Mouse (Mus musculus) brain, embryonic 14.5 days (tissue): Measurements from ENCODE around the gene Gnat1. TPM values are rescaled to one million over a fixed set of nuclear protein-coding genes. Genes with fewer than 3 reads are reported as not detected.

ENCODE experiments used
- DNase-seq: peaks from one replicate; pipeline ENCODE4 v3.0.0-alpha.2; 2011; ENCODE audit warnings: low read depth
- CTCF ChIP-seq: fragments of 200-500 bp; IDR thresholded peaks from 2 replicates; pipeline ENCODE4 v1.5.1; 2012; ENCODE audit warnings: inconsistent platforms, mild to moderate bottlenecking, moderate library complexity, borderline replicate concordance; ENCODE audit not compliant: insufficient read depth, insufficient read length; ENCODE audit errors: extremely low read depth
- POLR2A ChIP-seq: fragments of 200-500 bp; IDR thresholded peaks from 2 replicates; pipeline ENCODE4 v1.6.1; 2012; ENCODE audit warnings: mild to moderate bottlenecking, inconsistent platforms, borderline replicate concordance; ENCODE audit not compliant: poor library complexity, insufficient read depth, insufficient read length, severe bottlenecking; ENCODE audit errors: extremely low read depth
- polyA plus RNA-seq: library from polyadenylated mRNA; depleted of rRNA; stranded (reverse); fragments of >200 nt; gene quantifications from 2 replicates; pipeline ENCODE4 v1.2.3, GENCODE M21; 2012

Gnat1 gene
- polyA plus RNA-seq, 1 experiment: 0.48 TPM

DNA sequence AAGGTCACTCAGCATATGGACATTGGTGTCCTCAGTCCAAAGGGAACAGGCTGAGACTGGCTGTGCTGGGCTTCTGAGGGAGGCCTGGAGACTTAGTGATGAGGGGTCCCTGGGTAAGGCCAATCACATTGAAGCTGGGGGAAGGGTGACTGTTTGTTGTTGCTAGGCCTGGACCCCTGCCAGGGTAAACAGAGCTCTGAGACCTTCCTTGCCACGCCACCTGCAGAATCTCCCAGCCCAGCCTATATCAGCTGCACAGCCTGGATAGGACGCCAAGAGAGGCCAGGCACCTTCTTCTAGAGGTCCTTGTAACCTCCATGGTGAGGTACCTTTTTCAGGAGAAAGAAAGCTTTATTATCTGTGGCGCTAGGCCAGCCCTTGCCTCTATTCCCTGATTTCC, 10.6 kb downstream of the Gnat1 start:
- DNase-seq: no peak
- TF ChIP-seq POLR2A: no peak
- no peak for TF ChIP-seq CTCF

DNA sequence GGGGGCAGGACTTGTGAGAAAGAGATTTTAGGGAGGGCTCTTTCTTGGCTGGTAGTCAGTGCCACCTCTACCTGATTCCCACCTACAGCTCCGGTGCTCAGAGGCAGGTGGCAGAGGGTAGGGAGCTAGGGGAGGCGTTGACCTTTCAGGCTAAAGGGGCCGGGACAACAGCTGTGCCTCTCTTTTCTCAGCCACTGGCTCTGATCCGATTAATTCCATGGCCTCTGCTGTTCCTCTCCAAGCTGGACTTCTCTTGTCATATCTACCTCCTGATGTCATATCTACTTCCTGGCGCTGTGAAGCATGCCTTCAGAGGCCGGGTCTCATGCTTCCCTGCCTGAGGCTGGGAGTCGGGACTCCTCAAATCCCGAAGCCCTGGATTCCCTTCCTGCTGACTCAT, 11.5 kb downstream of the Gnat1 start:
- no peak for DNase-seq
- TF ChIP-seq CTCF (no peak), POLR2A (no peak)

DNA sequence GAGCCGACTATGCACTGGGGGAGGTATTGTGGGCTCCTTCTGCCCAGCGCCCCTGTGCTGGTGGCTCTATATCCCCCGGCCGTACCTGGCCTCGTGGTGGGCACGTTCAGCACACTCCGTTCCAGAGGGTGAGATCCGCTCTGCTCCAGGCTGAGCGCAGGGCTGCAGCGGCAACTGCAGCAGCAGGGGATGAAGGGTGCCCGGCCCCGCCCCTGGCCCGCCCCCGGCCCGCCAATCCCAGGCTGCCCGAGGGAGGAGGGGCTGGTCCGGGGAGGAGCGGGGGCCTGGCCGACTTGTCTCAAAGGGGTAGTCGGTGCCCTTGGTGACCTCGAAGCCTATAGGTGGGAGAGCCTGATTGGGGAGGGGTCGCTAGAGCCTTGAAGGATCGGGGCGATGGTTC, 12.3 kb downstream of the Gnat1 start:
- TF ChIP-seq POLR2A (peak; percentile 25; the same call in 1 of the 2 replicates), CTCF (no peak)
- DNase-seq: peak; percentile 81

DNA sequence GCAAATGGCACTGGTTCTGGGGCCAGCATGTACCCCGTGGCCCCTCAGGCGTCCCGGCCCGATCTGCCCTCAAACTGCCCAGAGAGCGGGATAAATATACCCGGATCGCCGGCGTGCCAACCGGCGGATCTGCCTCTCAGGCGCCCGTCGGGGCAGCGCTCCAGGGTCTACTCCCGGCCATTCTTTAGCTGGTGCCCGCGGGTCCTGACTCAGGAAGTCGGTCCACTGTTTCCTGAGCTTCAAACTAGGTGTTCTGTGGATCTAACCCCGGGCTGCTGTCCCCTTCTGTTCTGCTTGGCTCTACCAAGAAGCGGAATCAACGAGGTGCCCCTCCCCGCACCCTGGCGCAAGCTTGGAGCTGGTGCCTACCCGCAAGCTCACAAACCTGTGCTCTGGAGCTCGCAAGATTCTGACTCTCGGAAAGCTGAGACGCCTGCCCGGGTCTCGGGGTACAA, 12.7 kb downstream of the Gnat1 start:
- no peak for DNase-seq
- TF ChIP-seq CTCF: no peak
- no peak for TF ChIP-seq POLR2A

DNA sequence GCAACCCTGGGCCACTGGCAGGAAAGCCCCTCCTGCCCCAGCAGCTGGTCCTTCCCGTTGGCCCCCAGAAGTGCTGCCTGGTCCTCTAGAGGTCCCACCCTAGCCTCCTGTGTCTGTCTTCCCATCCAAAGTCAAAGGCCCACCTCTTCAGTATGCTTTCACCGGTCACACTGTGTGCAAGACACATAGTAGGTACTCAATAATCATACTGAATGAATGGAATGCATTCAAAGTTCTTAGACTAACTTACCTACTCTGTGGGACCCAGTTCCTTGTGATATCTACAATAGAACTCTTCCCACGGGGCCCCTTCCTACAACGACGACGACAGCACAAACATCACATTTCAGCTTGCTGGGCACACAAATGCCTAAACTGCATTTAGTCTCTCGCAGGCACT, 14.2 kb downstream of the Gnat1 start:
- TF ChIP-seq CTCF (no peak), POLR2A (no peak)
- no peak for DNase-seq

DNA sequence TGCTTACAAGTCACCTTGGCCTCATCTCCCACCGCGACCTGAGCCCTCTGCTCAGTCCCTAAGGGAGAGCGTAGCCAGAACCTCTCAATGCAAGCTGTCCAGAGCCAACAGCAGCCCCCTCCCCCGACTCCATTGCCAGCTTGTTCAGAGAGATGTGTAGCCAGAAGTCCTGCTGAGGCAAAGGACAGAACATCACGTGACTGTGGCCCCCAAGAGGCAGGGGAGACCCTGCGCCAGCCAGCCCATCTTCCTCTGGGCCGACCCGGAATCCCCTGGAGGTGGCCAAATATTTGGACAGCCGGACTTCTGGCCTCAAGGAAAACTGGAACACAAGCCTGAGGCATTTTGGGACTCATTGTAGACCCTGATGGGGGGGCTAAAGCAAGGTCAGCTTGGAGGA, 16.0 kb downstream of the Gnat1 start:
- DNase-seq: no peak

DNA sequence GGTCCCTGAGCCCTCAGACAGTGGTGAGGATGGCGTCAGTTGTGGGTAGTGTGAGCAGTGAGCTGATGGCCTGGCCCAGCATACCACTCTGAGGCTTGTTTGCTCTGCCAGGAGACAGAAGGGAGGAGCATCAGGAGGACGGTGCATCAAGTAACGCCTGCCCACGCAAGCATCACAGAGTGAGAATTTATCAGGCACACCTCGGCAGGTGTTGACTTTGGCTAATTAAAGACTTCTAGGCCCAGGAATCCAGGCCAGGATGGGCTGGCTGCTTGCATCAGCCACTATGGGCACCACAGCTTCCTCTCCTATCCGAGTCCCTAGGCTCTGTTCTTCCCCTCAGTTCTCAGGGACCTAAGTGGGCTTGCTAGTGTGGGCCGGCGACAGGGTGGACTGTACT, 17.2 kb downstream of the Gnat1 start:
- TF ChIP-seq POLR2A (no peak), CTCF (no peak)
- no peak for DNase-seq

More for the DNA sequence above, 16.0 kb downstream of the Gnat1 start:
- no peak for TF ChIP-seq CTCF
- no peak for TF ChIP-seq POLR2A

DNA sequence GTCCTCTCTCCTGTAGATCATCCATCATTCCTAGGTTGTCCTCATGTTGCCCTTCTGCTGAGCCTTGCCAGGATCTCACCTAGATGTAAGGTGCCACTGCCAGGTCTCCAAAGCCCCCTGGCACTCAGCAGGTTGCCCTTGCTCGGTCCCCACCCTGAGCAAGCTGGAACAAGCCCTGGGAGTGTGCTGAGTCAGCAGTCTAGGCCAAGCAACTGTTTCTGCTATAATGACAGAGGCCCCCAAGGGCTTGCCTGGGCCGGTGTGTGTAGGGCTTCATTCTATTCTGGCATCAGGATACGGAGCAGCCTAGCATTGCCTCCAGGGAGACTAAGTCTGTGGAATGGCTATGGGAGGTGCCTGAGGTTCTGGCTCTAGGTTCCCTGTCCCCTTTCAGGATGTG, 18.7 kb downstream of the Gnat1 start:
- TF ChIP-seq CTCF (no peak), POLR2A (no peak)

DNA sequence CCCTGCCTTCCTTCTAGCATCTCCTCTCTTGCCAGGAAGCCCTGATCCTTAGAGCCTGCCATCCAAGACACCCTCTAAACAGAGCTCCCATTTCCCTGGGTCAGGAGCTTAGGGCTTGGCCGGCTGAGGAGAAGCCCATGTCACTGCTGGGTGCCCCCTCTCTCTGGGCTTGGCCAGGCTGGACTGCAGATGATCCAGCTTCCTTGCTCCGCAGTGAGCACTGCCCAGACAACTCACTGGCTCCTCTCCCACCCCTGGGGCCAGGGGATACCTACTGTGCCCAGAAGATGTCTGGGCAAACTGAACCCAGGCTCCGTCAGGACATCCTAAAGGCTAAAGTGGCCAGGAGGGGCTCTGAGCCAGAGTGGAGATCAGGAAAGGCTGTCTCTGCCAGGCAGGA, 19.6 kb downstream of the Gnat1 start:
- no peak for DNase-seq

More for the DNA sequence above, 18.7 kb downstream of the Gnat1 start:
- no peak for DNase-seq

DNA sequence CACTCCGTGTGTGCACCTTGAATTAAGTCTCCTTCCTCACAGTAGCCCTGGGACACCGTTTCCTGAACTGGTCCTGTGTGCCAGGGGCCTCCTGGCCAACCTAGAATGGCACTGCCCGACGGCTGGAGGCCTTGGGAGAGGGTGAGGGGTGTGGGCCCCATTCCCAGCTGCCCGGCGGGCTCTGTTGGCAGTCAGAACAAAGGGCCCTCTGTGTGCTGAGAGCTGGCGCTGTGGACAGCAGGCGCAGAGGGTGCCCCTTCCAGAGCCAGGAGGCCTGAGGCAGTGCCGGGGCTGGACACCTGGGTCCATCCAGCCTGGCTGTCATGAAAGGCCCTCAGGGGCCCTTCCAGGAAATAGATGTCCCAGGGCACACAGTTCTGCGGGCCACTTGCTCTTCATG, 20.0 kb downstream of the Gnat1 start:
- DNase-seq: peak; percentile 87
- no peak for TF ChIP-seq POLR2A
- TF ChIP-seq CTCF: no peak

More for the DNA sequence above, 19.6 kb downstream of the Gnat1 start:
- TF ChIP-seq POLR2A (no peak), CTCF (no peak)

DNA sequence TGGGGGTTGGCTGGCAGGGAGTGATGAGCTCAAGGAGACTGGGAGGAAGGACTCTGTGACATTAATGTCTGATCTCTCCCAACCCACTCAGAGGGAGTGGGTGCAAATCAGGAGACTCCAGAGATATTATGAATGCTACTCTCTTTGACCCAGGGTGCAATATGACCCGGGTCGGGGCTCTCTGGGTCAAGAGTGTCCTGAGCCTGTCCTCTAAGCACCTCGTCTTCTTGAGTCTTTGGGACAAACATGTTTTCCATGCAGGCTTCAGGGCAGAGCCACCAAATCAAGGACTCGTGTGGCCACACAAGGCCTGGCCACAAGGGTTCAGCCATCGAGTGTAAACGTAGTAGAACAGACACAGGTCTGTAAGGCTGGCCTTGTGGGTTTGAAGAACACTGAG, 21.4 kb downstream of the Gnat1 start:
- TF ChIP-seq CTCF: no peak
- no peak for TF ChIP-seq POLR2A
- no peak for DNase-seq

DNA sequence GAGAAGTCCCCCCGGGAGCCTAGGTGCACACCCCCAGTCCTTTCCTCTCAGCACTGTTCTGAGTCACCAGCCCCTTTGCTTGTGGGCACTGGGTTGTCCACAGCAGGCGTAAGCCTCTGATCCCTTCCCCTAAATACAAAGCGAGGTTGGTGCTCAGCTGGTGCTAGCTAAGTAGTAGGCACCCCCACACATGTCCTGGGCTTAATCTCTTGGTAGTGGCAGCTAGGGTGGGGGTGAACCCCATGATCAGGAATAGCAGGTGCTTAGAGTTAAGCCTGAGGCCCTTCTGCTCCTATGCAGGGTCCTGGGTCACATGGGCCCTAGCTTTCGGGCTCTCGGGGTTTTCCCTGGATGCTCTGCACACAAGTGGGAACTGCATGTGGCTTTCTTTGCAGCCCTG, 22.4 kb downstream of the Gnat1 start:
- no peak for DNase-seq
- TF ChIP-seq CTCF: no peak
- TF ChIP-seq POLR2A: no peak

DNA sequence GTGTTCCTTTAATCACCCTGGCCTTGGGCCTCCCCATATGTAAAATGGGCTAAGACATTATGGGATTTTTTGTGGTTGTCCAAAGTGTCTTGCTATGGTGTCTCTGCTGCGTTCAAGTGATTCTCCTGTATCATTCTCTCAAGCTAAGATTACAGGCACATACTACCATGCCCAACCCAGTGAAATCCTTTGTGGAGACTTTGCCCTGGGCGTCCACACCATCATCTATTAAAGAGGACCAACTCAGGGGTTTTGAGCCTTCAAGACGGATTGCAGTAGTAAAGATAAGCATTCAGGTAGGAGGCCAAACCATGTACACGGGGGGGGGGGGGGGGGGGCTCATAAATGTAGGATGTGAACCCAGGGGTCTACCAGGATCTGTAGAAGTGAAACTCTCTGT, 24.9 kb downstream of the Gnat1 start:
- TF ChIP-seq POLR2A: no peak
- no peak for TF ChIP-seq CTCF
- DNase-seq: no peak

DNA sequence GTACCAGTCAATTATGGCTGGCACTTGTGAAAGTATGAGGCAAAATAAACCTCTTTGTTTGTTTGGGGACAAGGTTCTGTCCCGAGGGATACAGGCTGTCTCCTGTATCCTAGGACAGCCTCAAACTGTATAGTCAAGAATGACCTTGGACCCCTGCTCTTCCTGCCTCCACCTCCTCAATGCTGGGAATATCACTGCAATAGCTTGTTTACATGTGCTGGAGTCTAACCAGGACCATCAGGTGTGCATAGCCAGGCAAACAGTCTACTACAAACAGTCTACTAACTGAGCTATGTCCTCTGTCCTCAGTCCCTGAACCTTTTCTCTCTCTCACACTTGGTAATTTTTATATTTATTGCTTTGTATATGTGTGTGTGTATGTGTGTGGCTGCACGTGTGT, 26.0 kb downstream of the Gnat1 start:
- no peak for DNase-seq
- TF ChIP-seq POLR2A (no peak), CTCF (no peak)
